Mouse (Mus musculus): ENCODE measurements around the gene Pop7. TPM values are rescaled to one million over a fixed set of nuclear protein-coding genes. Genes with fewer than 3 reads are reported as not detected.

Pop7 gene
- polyA plus RNA-seq, 1 experiment from 2014 or later: 52.7 TPM

DNA sequence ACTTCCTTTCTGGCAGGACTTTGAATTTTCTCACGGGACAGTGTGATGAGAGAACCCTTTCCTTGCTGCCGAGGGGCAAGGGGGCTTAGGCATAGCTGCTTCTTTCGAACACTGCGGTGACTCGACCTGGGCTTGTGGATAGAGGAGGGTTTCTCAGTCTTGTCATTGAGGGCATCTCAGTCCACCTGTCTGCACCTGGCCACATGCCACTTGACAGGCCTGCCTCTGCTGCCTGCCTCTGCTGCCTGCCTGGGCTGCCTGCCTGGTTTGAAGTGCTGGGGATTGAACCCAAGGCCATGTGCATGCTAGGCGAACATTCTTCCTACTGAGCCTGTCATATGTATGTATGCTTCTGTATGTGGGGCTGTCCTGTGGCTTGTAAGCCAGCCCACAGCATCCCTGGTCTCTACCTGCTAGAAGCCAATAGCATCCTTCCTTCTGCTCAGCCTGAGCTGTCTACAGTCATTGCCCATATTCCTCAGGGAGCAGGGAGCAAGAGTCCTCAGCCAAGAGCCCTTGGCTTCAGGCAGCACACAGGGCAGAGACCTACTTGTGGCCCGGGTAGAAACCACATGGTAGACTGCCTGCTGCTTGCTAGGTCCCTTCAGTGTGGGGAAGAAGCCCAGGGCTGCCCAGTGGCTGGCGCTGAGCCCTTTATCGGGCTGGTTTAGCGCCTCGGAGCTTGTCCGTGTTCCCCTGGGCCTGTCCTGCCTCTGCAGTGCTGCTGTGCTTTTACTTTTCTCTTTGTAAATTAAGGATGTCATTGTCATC, 11.8 kb upstream of the Pop7 start:
- ATAC-seq (ENCODE audit: insufficient number of reproducible peaks, insufficient read depth, low FRiP score, low TSS enrichment, low read depth): no peak
- WGBS: 90% methylated on average over 12 of the region's 12 CpGs
- H3K9ac ChIP-seq (replicated peaks): 0 out of 2 replicates have a peak overlapping the region, but pooled peaks have one; percentile 31

DNA sequence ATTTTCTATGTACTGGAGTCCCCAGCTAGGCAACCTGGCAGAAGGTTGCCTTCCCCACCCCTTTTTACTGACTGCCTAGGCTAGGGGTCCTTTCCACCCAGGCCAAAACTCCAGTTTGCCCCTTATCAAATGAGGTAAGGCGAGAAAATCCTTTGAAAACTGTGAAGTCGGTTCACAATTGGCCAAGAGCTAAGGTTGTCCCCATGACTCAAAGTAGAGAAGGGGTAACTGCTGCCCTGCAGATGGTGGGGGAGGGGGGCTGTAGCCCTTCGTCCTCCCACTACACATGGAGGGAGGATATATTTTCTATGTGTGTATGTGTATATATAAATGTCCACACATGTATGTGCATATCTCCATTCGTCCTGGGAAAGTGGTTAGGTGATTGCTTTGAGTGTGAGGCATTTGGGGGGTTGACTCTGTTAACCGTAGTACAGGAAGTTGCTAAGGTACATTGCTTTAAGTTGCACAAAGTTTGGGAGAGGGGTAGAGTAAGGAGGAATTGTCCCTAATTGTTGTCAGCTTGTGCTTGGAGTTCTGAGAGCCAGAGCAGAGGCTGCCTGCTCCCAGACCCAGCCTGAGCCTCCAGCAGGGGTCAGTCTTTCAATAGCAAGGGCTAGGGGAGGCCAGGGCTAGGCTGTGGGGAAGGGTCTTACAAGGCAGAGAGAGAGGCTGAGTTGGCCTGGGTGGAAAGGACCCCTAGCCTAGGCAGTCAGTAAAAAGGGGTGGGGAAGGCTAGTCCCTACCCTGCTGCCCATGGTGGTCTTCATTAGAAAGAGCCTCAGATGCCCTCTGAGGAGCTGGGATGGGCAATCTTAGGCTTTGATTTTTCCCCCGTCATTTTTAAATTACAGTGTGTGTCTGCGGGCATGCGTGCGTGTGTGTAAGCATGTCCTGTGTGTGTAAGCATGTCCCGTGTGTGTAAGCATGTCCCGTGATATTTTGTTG, 10.8 kb upstream of the Pop7 start:
- no peaks in the 10 kb centered on the region for H3K27me3 ChIP-seq
- H3K9ac ChIP-seq (replicated peaks): peak overlapping the region; percentile 31; the same call in 1 of the 2 replicates
- ATAC-seq (ENCODE audit: insufficient number of reproducible peaks, insufficient read depth, low FRiP score, low TSS enrichment, low read depth): no peak
- no peak overlapping the region for H3K27ac ChIP-seq
- H3K9me3 ChIP-seq: no peaks in the 10 kb centered on the region
- H3K4me1 ChIP-seq (replicated peaks): peaks cover 34% of the 10 kb centered on the region
- peaks cover 32% of the 10 kb centered on the region for H3K36me3 ChIP-seq
- WGBS: 74% methylated on average over 11 of the region's 11 CpGs
- H3K4me3 ChIP-seq (replicated peaks): peak overlapping the region; percentile 11; the same call in 1 of the 2 replicates
- peak overlapping the region; percentile 20 for H3K4me2 ChIP-seq

More for the DNA sequence above, 11.8 kb upstream of the Pop7 start:
- Histone ChIP-seq H3K4me1 (replicated peaks) (peaks cover 34% of the 10 kb centered on the region), H3K9me3 (no peaks in the 10 kb centered on the region), H3K4me2 (no peak overlapping the region), H3K27ac (no peak overlapping the region), H3K4me3 (replicated peaks) (no peak overlapping the region), H3K36me3 (peaks cover 42% of the 10 kb centered on the region), H3K27me3 (no peaks in the 10 kb centered on the region)

DNA sequence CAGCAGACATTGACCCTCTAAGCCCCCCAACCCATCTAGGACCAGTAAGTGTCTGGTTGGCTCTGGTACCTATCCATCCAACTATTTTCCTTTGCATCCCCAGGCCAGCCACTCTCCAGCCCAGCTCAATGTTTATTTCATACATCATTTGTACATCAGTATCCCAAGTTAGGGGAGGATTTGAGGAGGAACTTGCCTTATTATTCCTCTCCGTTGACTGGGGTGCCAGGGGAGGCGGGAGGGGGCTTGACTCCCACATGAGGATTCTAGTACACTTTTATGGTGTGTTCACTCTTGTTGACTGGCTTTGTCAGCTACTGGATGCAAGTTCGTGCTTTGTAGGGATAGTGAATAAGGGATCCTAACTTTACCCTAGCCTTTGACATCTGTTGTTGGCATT, 9.4 kb upstream of the Pop7 start:
- peak overlapping the region; percentile 99; the same call in 1 of the 2 replicates for H3K9ac ChIP-seq (replicated peaks)
- no peaks in the 10 kb centered on the region for H3K27me3 ChIP-seq
- peaks cover 19% of the 10 kb centered on the region for H3K36me3 ChIP-seq
- H3K4me1 ChIP-seq (replicated peaks): peaks cover 34% of the 10 kb centered on the region
- 0 out of 2 replicates have a peak overlapping the region, but pooled peaks have one; percentile 12 for H3K27ac ChIP-seq
- ATAC-seq (ENCODE audit: insufficient number of reproducible peaks, insufficient read depth, low FRiP score, low TSS enrichment, low read depth): no peak
- H3K4me3 ChIP-seq (replicated peaks): peak overlapping the region; percentile 99
- WGBS: 65% methylated on average over 3 of the region's 3 CpGs
- no peaks in the 10 kb centered on the region for H3K9me3 ChIP-seq
- H3K4me2 ChIP-seq: peak overlapping the region; percentile 93

DNA sequence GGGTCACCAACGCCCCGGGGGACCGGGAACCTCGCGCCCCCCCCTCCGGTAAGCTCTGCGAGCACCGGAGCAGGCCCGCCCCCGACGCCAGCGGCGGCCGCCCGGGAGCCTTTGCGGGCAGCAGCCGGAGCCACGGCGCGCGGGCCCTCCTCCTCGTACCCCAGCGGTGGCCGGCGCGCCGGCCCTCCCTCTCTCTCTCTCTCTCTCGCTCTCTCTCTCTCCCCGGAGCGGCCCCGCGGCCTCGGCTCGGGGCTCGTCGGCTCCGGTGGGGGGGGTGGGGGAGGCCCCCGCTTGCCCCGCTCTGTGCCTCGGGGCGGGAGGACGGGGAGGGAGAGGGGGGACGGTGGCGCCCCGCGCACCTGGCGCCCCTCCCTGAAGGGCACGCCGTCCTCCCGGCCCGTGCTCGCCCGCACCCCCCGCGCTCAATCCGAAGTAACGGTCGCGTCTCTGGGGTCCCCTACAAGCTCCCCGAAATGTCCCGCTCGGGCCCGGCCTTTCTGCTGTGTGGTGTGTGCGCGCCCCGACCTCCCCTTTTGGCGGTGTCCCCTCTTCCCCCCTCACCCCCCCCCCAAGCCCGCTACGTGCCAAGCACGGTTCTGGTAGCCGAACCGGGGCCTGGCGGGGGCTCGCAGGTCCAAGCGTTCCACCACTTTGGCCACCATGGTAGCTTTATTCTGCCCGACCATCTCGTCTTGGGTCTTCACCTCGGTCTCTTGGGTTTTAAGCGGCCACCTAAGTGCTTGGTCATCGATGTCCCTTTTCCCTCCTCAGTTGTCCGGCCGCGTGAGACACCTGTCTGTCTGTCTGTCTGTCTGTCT, 8.5 kb upstream of the Pop7 start:
- no peaks in the 10 kb centered on the region for H3K9me3 ChIP-seq
- H3K4me1 ChIP-seq (replicated peaks): peaks cover 34% of the 10 kb centered on the region
- 1% methylated on average over 48 of the region's 83 CpGs for WGBS
- no peaks in the 10 kb centered on the region for H3K27me3 ChIP-seq
- peaks cover 19% of the 10 kb centered on the region for H3K36me3 ChIP-seq
- peak overlapping the region; percentile 99 for H3K9ac ChIP-seq (replicated peaks)
- H3K27ac ChIP-seq: peak overlapping the region; percentile 89
- ATAC-seq (ENCODE audit: insufficient number of reproducible peaks, insufficient read depth, low FRiP score, low TSS enrichment, low read depth): no peak
- peak overlapping the region; percentile 93 for H3K4me2 ChIP-seq
- peak overlapping the region; percentile 99 for H3K4me3 ChIP-seq (replicated peaks)

DNA sequence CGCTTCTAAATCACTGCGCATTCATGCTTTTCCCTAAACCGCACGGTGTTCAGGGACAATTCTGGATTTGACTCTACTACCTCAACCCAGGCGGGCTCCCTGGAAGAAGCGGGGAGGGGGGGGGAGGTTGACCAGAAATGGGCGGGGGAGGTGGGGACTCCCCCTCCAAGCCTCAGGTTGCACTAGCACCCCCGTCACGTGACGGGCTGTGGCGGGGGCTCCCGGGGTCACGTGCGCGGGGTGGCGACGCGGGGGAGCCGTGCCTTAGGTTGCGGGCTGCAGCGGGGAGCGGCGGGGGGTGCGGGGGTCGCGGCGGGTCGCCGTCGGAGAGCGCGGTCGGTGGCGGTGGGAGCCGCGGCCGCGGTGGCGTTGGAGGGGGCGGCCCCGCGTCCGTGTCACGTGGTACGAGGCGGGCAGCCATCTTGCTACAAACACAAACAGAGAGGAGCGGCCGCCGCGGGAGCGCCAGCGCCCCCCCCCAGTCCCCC, 7.7 kb upstream of the Pop7 start:
- Histone ChIP-seq H3K4me3 (replicated peaks) (peak overlapping the region; percentile 99), H3K4me2 (peak overlapping the region; percentile 93), H3K4me1 (replicated peaks) (peaks cover 34% of the 10 kb centered on the region), H3K9ac (replicated peaks) (peak overlapping the region; percentile 99), H3K9me3 (no peaks in the 10 kb centered on the region), H3K27ac (peak overlapping the region; percentile 89), H3K36me3 (peaks cover 15% of the 10 kb centered on the region), H3K27me3 (no peaks in the 10 kb centered on the region)
- ATAC-seq (ENCODE audit: insufficient number of reproducible peaks, insufficient read depth, low FRiP score, low TSS enrichment, low read depth): 0 out of 2 replicates have a peak, but pooled peaks have one; percentile 7
- 3% methylated on average over 15 of the region's 52 CpGs for WGBS

DNA sequence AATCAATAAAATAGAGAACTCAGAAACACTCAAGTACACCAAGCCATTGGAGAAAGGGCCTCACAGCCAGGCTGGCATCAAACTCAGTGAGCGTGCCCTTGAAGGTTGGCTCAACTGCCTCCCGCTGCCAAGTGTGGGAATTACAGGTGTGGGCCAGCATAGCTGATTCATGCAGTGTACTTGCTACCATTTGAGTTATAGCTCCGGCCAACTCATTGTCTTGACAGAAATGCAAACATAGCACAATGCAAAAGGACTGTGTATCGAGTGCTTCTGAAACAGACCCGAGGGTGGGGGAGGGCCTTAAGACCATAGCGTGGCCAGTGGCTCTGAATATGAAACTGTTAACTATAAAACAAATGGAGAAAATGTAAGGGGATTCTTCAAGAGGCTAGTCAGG, 1.7 kb upstream of the Pop7 start:
- ATAC-seq (ENCODE audit: insufficient number of reproducible peaks, insufficient read depth, low FRiP score, low TSS enrichment, low read depth): no peak

DNA sequence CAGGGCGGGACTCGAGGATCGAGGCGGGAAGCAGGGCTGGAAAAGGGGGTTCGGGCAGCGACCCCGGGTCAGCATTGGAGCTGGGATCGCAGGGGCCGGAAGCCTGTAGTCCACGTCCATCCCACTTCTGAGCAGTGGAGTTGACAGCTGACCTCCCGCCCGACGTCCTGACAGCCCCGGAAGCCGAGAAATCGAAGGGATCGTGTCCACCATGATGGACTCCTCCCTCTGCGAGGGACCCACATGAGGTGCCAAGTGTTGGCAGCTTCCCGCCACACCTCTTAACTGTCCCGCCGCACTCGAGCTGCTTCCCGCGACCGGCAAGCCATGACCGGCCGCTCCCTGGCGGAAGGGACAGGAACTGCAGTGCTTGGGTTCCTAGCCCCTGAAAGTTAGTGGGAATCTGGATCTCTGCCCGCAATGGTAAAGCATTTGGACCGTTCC, 371 bp upstream of the Pop7 start:
- H3K9ac ChIP-seq (replicated peaks): peak overlapping the region; percentile 68
- no peaks in the 10 kb centered on the region for H3K9me3 ChIP-seq
- H3K36me3 ChIP-seq: peaks cover 10% of the 10 kb centered on the region; the same call in 1 of the 2 replicates
- no peaks in the 10 kb centered on the region for H3K27me3 ChIP-seq
- peak overlapping the region; percentile 57 for H3K4me2 ChIP-seq
- WGBS: under 1% methylated on average over 30 of the region's 30 CpGs
- ATAC-seq (ENCODE audit: insufficient number of reproducible peaks, insufficient read depth, low FRiP score, low TSS enrichment, low read depth): peak; percentile 79
- peaks cover 14% of the 10 kb centered on the region for H3K4me1 ChIP-seq (replicated peaks)
- H3K4me3 ChIP-seq (replicated peaks): peak overlapping the region; percentile 59
- H3K27ac ChIP-seq: peak overlapping the region; percentile 95

More for the DNA sequence above, 1.7 kb upstream of the Pop7 start:
- H3K4me1 ChIP-seq (replicated peaks): peaks cover 14% of the 10 kb centered on the region
- no peak overlapping the region for H3K27ac ChIP-seq
- no peak overlapping the region; the same call in 1 of the 2 replicates for H3K9ac ChIP-seq (replicated peaks)
- peaks cover 10% of the 10 kb centered on the region; the same call in 1 of the 2 replicates for H3K36me3 ChIP-seq
- no peak overlapping the region for H3K4me2 ChIP-seq
- H3K9me3 ChIP-seq: no peaks in the 10 kb centered on the region
- WGBS: 84% methylated on average over 6 of the region's 6 CpGs
- no peak overlapping the region for H3K4me3 ChIP-seq (replicated peaks)
- no peaks in the 10 kb centered on the region for H3K27me3 ChIP-seq

DNA sequence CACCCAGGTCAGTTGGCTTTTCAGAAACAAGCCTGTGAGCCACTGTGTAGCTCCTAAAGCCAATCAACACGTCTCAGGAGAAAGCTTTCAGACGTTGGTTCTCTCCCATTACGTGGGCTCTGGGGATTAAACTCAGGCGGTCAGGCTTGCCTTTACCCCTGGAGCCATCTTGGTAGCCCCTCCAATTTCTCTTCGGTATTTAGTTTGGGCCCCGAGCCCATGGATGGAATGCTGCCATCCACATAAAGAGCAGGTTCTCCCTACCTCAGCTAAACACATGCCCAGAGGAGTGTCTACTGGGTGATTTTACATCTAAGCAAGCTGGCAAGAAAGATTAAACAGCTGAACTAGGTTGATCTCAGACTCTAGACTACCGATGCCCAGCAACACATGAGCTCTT, 2.1 kb downstream of the Pop7 start:
- H3K4me1 ChIP-seq (replicated peaks): peaks cover 14% of the 10 kb centered on the region
- H3K27me3 ChIP-seq: no peaks in the 10 kb centered on the region
- H3K4me2 ChIP-seq: no peak overlapping the region
- H3K9me3 ChIP-seq: no peaks in the 10 kb centered on the region
- WGBS: 91% methylated on average over 7 of the region's 7 CpGs
- no peak overlapping the region for H3K9ac ChIP-seq (replicated peaks)
- no peak for ATAC-seq (ENCODE audit: insufficient number of reproducible peaks, insufficient read depth, low FRiP score, low TSS enrichment, low read depth)
- H3K36me3 ChIP-seq: peaks cover 10% of the 10 kb centered on the region; the same call in 1 of the 2 replicates
- H3K27ac ChIP-seq: no peak overlapping the region
- no peak overlapping the region for H3K4me3 ChIP-seq (replicated peaks)

DNA sequence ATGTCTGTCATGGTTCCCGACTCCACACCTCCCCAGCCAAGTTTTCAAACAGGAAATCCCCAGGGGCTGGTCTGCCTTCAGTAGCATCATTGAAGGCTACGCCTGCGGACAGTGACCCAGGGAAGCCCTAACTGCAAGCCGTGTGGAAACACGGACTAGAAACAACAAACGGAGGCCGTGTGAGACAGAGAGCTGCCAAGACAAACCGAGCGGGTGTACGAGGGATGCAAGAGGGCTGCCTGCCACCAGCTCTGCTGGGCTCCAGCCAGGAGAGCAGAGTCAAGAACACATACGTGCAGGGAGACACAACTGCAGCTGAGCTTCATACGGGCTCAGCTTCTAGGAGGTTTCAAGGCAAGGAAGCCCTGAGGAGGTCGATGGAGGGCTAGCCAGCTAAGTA, 8.5 kb downstream of the Pop7 start:
- no peaks in the 10 kb centered on the region for H3K9me3 ChIP-seq
- H3K36me3 ChIP-seq: no peaks in the 10 kb centered on the region
- peaks cover 9% of the 10 kb centered on the region; the same call in 1 of the 2 replicates for H3K4me1 ChIP-seq (replicated peaks)
- no peak overlapping the region for H3K4me2 ChIP-seq
- no peak overlapping the region for H3K27ac ChIP-seq
- no peaks in the 10 kb centered on the region for H3K27me3 ChIP-seq
- 83% methylated on average over 13 of the region's 13 CpGs for WGBS
- H3K9ac ChIP-seq (replicated peaks): 0 out of 2 replicates have a peak overlapping the region, but pooled peaks have one; percentile 18
- H3K4me3 ChIP-seq (replicated peaks): no peak overlapping the region
- ATAC-seq (ENCODE audit: insufficient number of reproducible peaks, insufficient read depth, low FRiP score, low TSS enrichment, low read depth): no peak

DNA sequence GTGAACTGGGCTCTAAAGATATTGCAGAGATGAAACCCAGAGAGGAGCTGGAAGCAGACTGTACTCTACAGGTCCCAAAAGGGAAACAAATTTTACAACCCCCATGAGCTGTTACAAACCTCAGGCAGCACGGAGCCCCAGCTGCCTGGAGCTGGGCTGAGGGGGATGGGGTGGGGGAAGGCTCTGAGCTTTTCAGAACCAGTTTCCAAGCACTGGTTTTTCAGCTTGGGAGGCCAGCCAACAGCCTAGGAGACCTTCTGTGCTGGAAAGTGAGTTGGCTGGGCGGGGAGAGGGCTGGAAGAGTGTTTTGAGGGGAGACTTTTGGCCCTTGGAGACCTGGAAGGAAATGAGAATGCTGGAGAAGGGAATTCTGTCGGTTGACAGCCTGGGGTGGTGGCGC, 10.8 kb downstream of the Pop7 start:
- Histone ChIP-seq H3K4me1 (replicated peaks) (peaks cover 9% of the 10 kb centered on the region; the same call in 1 of the 2 replicates), H3K4me2 (no peak overlapping the region; the same call in 1 of the 2 replicates), H3K4me3 (replicated peaks) (no peak overlapping the region), H3K27ac (peak overlapping the region; percentile 45; the same call in 1 of the 2 replicates), H3K36me3 (no peaks in the 10 kb centered on the region), H3K9me3 (no peaks in the 10 kb centered on the region), H3K27me3 (peaks cover 3% of the 10 kb centered on the region), H3K9ac (replicated peaks) (no peak overlapping the region)
- ATAC-seq (ENCODE audit: insufficient number of reproducible peaks, insufficient read depth, low FRiP score, low TSS enrichment, low read depth): no peak
- 40% methylated on average over 4 of the region's 4 CpGs for WGBS

Measured in limb, embryonic 12.5 days (tissue).